Mouse (Mus musculus) c-Kit-positive CD71-negative TER-119-negative erythroid progenitor cells, embryonic 14.5 days (primary cell): ENCODE results near the gene Gabrd.

ENCODE experiments used
- DNase-seq: peaks from one replicate; pipeline ENCODE4 v3.0.0-alpha.2; 2013; ENCODE audit warnings: low read depth

Gabrd gene

GRCm38 (mm10) chr4:155344299-155344600 lies 53.7 kb downstream of the Gabrd start:
- no peak for DNase-seq

GRCm38 (mm10) chr4:155343415-155344298 lies 54.3 kb downstream of the Gabrd start:
- no peak for DNase-seq

DNA sequence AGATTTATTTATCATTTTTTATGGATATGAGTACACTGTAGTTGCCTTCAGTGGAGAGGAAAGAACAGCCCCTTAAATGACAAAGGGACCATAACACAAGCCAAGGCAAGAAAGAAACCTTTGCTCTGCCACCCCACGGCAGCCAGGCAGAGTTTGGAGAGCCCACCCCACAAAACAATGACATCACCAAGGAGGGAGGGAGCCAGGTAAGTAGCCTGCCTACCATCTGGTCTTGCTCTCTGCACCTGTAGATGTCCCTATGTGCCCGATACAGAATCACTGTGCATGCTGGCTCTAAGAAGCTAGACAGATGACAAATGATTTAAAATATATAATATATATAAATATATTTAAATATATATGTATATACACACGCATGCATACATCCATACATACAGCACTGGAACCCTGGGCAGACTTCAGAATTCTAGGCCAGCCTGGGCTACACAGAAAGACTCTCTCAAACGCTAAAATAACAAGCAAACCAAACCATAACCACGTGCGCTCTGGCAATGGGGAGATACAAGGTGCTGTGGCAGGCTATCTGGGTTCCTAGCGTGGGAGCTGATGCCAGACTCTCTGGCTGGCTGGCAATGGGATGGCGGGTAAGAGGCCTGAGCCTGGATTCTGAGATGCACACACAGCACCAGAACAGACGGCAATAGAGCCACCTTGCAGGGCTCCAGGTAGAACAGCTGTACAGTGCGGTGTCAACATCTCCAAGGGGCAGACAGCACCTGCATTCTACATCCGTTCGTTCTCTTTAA lies 61.4 kb downstream of the Gabrd start:
- no peak for DNase-seq
